Mouse (Mus musculus): Measurements from ENCODE around the gene Eri3.

DNA sequence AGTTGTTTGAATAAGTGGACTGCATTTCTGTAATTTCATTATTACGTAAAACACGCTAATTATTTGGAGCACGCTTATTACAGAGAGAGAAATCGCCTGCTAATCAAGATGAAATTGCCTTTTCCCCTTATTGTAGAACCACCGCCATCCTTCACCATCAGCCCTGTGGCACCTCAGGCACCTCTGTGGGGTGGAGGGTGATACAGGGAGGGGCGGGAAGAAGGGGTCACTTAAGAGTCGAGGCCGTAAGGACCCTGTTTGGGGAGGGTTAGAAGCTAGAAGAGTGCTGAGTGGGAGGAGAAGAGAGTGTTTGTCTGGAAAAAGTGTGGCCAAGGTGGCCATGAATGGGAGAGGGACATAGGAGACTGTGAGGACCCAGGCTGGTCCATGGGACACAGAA lies 115.9 kb downstream of the Eri3 start:
- TF ChIP-seq REST (IDR thresholded peaks at IDR 0.05; ENCODE audit: insufficient read depth, insufficient read length) (no peak), CEBPB (IDR thresholded peaks at IDR 0.05; ENCODE audit: insufficient read depth, poor library complexity, severe bottlenecking) (no peak), POLR2A (IDR thresholded peaks at IDR 0.05; ENCODE audit: insufficient read length, low read depth) (no peak), USF1 (IDR thresholded peaks at IDR 0.05; ENCODE audit: low read depth) (no peak)

Data from myocyte (in vitro differentiated cells).